Mouse (Mus musculus) hematopoietic stem cell, adult 5-6 weeks (primary cell): ENCODE data around the gene Rbmxl1. TPM values are rescaled to one million over a fixed set of nuclear protein-coding genes. Genes with fewer than 3 reads are reported as not detected.
"Not testable (repeated sequence)": the region's sequence is repeated elsewhere in the genome, so short reads cannot be mapped to it uniquely, and the experiment has no call there.

ENCODE experiments used
- ATAC-seq, 2 experiments: fragments of 125-278 bp in 1 of 2; replicated peaks in 1 of 2; 2 replicates each; pipeline ENCODE4 v1.8.0; 2016 to 2017; ENCODE audit warnings: inconsistent platforms in 2 of 2, mild to moderate bottlenecking in 2 of 2, moderate number of reproducible peaks in 2 of 2, low read depth in 1 of 2, moderate TSS enrichment in 1 of 2; ENCODE audit not compliant: low FRiP score in 2 of 2, poor library complexity in 2 of 2, severe bottlenecking in 2 of 2, insufficient read depth in 1 of 2, low TSS enrichment in 1 of 2
- total RNA-seq: library from RNA; stranded (forward); fragments of 172-1452, 232-1000 nt; gene quantifications from 2 replicates; pipeline ENCODE4 v1.2.3, GENCODE M21; 2017

Rbmxl1 gene
- total RNA-seq, 1 experiment from 2014 or later, result 167 TPM

DNA sequence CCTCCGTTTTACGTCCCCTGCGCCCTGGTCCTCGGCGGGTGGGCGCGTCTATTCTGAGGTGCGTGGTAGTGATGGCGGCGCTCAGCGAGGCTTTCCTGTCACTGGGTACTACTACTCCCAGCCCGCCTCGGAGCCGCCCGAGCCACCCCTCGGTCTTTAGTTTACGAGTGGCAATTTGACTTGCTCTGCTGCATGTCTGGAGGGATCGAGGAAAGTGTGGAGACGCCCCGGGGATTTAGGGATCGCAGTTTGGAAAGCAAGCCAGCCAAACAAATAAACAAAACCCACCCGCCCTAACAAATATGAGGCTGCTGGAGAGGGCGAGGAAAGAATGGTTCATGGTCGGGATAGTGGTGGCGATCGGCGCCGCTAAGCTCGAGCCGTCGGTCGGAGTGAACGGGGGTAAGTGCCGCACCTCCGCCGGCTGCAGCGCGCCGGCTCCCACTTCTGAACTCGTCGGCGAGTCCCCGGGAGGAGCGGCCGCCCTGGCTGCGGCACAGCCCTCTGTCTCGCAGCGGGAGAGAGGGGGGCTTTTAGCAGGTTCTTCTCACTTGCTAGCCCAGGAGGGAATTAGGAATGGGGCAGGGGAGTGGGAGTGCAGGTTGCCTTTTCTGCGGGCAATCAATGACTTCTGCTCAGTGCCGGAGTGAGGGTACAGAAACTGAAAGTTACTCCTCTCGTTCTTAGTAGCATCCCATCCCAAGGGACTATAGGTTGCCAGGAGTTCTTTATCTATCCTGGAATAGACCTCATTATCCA is 754 bp upstream of the Rbmxl1 start, which contains the start of gene Slc10a7:
Gene Slc10a7 (plus strand): TSS at position 74 of the 759 bp plus-strand sequence.
- ATAC-seq, result peak; percentile 86 to 89

DNA sequence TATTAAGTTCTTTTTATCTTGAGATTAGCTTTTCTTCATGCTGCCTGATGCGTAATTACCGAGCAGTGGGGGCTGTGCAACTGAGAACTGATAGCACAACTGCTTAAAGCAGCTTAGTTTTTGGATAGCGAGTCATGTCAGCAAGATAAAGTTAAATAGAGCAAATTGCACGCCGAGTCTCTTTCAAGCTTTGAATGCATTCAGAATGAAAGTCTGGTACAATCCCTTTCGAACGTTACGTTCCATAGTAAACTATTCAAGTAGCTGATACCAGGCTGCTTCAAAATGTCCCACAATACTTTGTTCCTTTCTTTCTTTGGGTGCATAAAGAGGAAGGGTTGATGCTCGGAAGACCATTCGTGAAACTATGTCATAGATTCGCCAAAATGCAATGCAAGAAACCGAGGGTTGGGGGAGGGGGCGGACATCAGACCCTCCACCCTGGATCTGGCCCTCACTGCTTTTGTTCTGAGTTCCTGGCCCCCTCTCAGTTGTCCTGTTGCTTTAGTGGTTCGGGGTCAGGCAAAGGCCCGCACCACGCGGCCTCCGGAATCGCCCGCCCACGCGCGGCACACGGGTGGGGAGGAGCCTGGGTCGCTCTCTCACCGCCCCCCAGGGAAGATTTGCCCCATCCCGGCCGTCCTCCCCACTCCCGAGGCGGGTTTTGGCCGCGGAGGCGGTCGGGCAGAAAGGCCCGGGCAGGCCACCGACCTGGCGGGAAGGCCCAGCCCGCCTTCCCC is 549 bp downstream of the Rbmxl1 start:
- ATAC-seq, result peak in 1 of 2 experiments; percentile 16; a peak in 1 of 4 replicates

DNA sequence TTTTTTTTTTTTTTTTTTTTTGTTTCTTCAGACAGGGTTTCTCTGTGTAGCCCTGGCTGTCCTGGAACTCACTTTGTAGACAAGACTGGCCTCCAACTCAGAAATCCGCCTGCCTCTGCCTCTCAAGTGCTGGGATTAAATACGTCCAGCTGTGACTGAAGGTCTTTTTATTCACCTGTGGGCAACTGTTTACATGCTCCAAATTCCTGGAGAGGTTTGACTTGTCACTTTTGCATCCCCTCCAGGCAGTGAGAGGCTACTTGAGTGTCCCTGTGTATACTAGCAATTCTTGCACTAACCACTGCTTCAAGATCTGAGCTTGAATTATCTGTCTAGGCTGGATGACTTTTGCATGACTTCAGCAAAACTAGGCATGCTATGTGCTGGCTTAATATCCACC is 6.0 kb downstream of the Rbmxl1 start:
- no peak for ATAC-seq

DNA sequence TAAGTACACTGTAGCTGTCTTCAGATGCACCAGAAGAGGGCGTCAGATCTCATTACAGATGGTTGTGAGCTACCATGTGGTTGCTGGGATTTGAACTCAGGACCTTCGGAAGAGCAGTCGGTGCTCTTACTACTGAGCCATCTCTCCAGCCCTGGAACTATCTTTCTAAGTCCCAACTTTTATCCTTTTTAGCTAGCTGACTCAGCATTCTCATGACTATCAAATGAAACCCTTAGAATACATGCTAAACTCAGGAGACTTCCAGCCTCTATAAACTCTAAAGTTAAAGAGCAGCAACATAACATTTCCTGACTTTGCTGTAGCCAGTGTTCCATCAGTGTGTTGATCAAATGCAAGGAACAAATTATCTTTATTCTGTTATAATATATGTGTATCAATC is 12.4 kb downstream of the Rbmxl1 start:
- not testable (repeated sequence) for ATAC-seq

GRCm38 (mm10) chr8:78493031-78493430 is 15.7 kb downstream of the Rbmxl1 start:
- ATAC-seq, result no peak

GRCm38 (mm10) chr8:78489733-78490132 is 19.0 kb downstream of the Rbmxl1 start:
- no peak for ATAC-seq

DNA sequence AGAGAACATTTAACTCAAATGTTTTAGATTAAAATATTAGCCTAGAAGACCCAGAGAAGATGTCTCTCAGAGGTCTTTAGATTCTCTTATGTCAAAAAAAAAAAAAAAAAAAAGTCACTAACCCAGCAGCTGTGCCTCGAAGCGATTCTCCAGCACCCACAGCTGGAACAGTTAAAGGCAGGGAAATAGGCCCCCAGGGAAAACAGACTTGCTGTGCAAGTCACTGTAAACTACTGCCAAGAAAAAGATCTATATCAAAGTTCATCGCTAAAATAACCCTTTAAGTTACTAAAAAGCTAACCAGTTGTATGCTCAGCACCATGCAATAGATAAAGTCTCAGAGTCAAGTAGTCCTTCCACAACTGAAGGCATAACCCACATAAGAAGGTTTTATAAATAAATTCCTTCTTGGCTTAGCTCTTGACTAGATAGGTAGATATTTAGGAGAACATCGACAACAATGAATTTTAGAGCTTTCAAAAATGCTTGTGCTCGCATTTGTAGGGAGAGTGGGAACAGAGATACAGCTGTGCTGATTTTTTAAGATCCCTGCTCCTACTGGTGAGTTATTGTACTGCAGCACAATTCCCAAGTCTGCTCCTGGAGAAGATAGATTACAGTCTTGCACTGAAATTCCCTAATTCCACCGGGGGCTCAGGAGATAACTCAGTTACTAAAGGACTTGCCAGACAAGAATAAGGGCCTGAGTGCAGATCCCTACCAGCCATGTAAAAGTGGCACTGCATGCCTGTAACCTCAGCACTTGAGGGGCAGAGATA is 31.5 kb downstream of the Rbmxl1 start:
- no peak for ATAC-seq

DNA sequence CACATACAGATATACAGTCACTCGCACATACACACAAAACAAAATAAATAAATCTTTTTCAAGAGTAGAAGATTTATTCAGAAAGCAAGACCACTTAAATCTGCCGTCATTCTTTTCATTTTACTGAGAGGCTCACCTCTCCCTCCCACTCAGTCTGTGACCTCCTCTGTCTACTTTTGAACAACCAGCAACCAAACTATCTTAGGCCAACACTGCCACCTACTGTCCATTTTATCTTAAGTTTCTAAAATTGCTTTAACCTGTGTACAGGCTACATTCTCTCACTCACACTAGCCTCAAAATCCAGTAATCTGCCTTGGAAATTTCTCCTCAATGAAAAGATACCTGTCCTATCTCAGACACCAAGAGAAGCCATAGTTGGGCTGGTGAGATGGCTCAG is 40.8 kb downstream of the Rbmxl1 start:
- ATAC-seq, result no peak

DNA sequence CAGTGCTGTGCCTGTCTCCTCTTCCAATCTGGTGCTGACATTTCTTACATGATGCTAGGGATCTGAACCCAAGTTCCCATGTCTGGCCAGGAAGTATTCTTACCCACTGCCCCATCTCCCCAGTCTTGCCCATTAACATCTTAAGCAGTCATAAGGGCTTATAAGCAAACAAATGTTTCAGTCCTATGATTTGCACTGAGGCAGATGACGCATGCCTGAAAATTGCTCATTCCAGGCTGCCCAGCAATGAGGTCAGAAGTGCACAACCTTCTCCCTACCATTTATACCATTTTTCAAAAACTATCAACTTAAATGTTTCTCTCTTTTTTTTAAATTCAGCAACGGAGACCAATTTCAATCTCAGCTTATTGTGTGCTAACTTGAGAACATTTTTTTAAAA is 44.8 kb downstream of the Rbmxl1 start:
- no peak for ATAC-seq

DNA sequence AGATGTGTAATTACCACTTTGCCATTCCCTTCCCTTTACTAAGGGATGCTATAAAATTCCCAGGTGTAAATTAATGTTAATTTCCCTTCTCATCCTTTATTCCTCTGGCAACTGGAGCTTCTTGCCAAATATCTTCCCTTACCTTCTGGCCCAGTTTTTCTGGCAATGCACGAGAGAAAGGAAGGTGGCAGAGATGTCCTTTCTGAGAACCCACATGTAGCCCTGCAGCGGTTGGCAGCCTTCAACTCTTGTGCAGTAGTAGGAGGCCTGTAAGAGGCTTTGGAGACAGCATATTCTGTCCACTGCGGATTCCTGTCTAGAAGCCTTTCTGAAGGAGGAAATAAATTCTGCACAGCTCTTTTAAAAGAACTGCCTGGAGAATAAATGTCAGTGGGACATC is 52.3 kb downstream of the Rbmxl1 start:
- ATAC-seq, result no peak

Other genes with a start within 250 kb of the Rbmxl1 start
- gene Pou4f2, start 72.3 kb downstream of the Rbmxl1 start, total RNA-seq, result not detected in 2 replicates
- gene Slc10a7, start 448 bp upstream of the Rbmxl1 start, total RNA-seq, result 16.4 and 17.7 TPM in 2 replicates